Mouse (Mus musculus): ENCODE measurements around the gene Tmcc3.
A peak's percentile ranks its signal among the peaks of the same experiment; 100 is the strongest.

The Tmcc3 gene

GRCm38 (mm10) chr10:94311511-94312006, at the start of gene Tmcc3:
Gene Tmcc3 (plus strand): TSS chr10:94311949.
- DNase-seq, result no peak

- DNase-seq, result no peak
These were observed 49.1 kb upstream of the Tmcc3 start for GRCm38 (mm10) chr10:94262646-94263045.

DNA sequence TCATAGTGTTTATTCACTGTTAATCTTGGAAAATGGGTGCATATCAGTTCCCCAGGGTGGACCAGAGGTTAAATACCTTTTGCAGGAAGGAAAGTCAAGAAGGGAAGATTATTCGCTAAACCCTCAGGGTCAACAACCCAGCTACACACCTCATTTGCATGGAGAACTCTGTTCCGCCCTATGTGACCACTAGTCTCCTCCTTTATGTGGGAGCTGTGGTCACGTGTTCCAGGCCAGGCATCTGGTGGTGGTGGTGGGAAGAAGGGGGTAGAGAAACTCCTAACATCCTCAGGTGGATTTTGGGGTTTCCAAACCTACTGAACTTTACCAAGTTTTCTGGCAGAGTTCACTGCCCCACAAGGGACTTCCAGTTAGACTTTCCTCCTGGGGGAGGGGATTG, 48.5 kb upstream of the Tmcc3 start:
- DNase-seq, result no peak

- DNase-seq, result peak; percentile 9
These were observed 45.9 kb upstream of the Tmcc3 start for GRCm38 (mm10) chr10:94265656-94266542.

DNA sequence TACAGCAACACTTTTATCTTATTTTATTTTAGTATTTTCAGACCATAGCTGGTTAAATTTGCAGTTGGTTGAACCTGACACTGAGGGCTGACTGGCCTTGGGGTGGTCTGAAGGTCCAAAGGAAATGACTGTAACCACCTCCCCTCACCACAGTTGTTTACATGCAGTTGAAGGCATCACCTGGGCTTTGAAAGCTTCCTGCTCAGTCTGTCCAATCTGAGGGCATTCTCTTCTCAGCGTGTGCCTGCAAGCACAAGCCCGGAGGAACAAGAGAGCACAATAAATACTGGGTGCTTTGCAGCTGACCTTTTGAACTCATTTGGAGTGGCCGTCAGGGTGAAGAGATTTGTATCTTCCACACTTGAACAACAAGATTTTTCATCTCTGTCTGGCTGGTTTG, 36.4 kb upstream of the Tmcc3 start:
- DNase-seq, result no peak

- DNase-seq, result no peak
These were observed 35.2 kb upstream of the Tmcc3 start for GRCm38 (mm10) chr10:94276511-94276910.

DNA sequence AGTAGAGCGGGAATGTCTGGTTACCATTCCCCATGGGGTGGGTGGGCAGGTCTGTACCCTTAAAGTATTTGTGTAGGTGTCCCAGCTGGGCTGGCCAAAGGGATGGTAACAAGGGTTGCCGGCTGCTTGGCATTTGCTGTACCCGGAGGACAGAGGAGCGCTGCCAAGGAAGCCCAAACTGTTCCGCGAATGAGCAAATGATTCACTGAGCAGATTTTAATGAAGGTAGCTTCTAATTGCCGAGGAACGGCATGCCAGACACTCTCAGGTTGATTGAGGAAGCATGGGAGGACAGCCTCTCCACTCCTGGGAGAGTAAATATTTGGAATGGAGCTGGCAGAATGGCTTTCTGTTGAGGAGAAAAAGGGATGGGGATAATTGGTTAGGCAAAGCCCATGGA, 29.6 kb upstream of the Tmcc3 start:
- DNase-seq, result peak; percentile 22

DNA sequence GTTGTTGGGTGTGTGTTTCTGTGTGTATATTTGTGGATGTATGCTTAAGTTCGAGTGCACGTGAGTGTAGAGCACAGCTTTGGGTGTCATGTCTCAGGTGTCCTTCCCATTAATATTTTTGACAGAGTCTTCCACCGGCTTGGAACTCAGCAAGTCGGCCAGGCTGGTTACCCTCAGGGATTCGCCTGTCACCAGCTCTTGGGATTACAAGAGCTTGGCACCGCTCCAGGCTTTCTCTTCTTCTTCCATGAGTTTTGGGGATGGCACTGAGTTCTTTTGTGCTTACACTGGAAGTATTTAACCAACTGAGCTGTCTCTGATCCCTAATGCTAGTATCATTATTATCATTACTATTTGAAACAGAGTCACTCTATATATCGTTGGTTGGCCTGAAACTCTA, 29.0 kb upstream of the Tmcc3 start:
- no peak for DNase-seq

- DNase-seq, result no peak
These were observed 17.3 kb upstream of the Tmcc3 start for GRCm38 (mm10) chr10:94294437-94294836.

- DNase-seq, result peak; percentile 48
These were observed 16.6 kb upstream of the Tmcc3 start for GRCm38 (mm10) chr10:94294933-94295750.

DNA sequence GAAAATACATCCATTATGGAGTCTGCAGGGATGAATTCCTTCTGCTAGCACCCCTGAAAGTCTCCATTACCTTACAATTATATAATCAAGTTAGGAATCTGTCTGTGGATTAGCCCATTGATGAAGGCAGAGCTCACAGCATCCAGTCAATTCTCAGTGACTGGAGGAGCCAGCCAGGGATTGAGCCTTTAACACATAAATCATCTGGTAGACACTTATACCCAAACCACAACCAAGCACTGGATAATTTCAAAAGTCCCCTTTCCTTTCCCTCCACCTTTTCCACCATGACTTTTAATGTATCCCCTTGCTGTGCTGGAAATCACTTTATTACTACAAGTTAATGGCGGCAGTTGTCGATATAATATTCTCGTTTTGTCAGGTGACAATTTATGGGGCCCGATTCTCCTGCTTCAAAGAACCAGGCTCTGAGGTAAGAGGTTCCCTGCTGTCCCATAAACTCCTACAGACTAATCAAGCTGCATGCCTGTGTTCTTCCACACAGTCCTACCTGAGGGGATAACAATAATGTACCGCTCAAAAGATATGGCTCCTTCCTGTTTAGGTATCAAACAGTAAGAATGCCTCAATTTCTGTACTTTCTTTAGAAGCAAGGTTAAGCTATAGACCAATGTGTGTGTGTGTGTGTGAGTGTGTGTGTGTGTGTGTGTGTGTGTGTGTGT, 15.7 kb upstream of the Tmcc3 start:
- no peak for DNase-seq

DNA sequence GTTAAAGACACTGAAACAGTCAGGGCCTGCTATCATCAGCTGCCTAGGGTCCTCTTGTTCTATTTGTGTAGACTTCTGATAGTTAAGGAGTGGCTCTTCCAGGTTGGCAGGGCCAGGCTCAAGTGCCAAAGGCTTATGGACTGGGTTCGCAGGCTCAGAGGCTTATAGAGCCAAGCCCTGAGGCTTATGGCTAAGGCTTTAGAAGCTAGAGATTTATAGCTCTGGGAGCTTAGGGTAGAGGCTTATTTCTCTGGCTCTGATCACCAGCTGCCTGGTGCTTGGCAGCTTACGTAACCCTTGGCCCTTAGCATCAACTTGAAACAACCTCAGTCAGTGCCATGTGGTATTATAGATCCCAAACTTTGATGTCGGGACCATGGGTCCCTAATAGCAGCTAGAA, 13.3 kb upstream of the Tmcc3 start, which contains the start of gene Gm4792:
Gene Gm4792, minus strand, starts transcription at position 233 of the 400 bp plus-strand sequence.
- DNase-seq, result no peak

- DNase-seq, result no peak
These were observed 12.4 kb upstream of the Tmcc3 start for GRCm38 (mm10) chr10:94299301-94299700.

DNA sequence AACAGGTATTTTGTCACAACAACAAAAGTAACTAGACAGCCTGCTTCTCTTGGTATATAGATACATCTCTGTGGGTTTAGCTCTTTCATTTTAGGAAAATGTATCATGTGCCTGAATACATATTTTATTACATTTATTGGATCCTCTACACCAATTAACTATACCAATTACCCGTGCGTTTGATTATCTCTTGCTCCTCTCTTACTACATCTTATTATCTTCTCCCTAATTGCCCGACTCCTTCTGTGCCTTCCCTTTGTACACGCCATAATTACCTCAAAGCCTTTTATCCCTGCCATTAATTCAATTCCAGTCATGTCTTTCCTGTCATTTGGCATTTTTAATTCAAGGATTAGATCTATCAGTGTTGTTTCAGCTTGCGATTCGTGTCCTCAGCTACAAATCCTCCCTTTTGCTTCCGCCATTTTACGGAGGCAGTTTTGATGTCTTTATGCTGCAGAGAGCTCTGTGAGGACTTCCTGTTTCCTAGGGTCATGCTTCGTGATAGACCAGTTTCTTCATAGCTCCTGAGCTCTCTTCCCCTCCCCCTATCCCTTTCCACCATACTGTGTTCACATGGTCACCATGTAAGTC, 7.6 kb upstream of the Tmcc3 start:
- no peak for DNase-seq

GRCm38 (mm10) chr10:94305526-94305925, 6.2 kb upstream of the Tmcc3 start:
- no peak for DNase-seq

DNA sequence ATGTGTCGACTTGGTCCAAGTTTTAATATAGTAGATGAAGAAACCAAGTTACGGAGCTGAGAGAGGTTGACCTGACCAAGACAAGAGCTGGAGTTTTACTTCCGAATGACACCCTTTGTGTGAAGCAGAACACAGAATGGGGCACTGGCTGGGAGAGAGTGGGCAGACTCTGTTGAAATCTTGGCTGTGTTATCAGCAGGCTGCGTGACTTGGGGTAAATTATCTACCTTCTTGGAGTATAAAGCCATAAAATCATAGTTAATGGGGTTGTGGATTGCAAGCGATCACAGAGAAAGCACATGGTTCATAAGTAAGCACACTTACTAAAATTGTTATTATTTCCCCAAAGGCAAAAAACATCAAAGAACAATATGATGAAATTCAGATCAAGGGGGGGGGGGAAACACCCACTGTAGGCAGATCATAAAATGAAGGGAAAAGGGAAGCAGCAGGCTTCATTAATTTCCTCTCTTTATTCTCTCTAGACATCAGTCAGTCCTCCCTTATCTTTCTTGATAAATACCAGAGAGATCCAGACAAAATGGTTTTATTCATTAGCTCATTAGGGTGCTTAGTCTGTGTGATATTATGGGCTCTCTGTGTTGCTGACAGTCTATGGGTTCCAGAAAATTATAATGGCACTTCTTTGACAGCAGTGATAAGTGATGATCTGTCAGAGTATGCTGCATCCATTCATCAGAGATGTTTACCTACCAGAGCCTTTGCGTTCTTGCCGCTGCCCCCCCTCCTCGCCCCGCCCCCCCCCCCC, 1.1 kb upstream of the Tmcc3 start:
- no peak for DNase-seq

DNA sequence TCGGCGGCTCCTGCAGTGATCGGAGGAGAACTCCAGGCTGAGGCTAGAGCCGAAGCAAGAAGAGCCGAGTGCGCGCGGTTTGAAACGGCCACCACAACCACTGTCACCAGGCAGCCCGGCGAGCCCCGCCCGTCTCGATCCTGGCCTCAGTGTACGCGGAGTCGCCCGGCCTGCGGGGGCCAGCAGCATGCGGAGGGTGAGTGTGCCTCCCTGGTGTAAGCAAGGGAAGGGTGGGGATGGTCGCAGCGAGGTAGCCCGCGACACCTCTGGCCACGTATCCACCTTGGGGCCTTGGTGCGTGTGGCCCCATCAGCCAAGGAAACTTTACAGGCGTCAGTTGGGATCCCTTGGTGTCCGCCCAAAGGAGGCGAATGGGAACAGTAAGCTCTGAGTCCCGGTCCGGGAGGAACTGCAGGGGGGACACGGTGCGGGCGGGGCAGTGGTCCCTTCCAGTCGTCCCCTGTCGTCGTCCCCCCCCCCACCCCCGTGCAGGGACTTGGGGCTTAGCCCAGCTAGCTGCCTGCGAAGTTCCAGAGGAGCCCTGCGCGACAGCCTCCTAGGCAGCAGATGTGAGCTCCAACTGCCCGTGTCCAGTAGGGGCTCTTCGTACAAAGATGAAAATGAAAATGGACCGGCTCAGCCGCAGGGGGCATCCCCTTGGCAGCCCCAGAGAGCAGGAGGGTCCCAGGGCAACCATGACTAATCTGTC, 412 bp downstream of the Tmcc3 start:
- no peak for DNase-seq

GRCm38 (mm10) chr10:94313146-94313545, 1.4 kb downstream of the Tmcc3 start:
- DNase-seq, result no peak

GRCm38 (mm10) chr10:94318574-94318973, 6.8 kb downstream of the Tmcc3 start:
- no peak for DNase-seq

DNA sequence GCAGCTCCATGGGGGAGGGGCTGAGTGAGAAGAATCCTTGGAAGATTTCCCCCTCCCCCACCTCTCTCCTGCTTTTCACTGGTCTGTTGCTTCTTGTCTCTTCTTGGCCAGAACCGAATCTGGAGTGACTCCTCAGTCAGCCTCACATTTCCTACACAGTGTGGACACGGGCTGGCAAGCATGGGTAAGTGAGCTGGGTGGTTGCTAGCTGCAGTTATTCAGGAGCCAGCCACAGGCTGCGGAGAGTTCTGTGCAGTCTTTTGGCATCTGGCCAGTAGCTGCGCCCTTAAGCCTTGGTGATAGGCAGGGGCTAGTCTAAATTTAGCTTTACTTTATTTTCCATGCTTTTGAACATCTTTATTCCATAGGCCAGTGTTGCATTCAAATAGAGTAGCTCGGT, 18.2 kb downstream of the Tmcc3 start:
- DNase-seq, result no peak

All from cerebellum, adult 11 months (tissue).